Mouse (Mus musculus) ES-E14 (cell line): ENCODE measurements around the gene Itgb7.

Source experiments
- MAFK ChIP-seq: IDR thresholded peaks from 2 replicates; pipeline ENCODE4 v1.6.1; 2014; ENCODE audit warnings: mild to moderate bottlenecking, low read depth, low read length, inconsistent platforms; ENCODE audit not compliant: insufficient read depth
- ZC3H11A ChIP-seq: IDR thresholded peaks from 2 replicates; pipeline ENCODE4 v1.6.1; 2012; ENCODE audit warnings: low read depth, mild to moderate bottlenecking, inconsistent platforms, low read length, borderline replicate concordance
- ZNF384 ChIP-seq: IDR thresholded peaks from 2 replicates; pipeline ENCODE4 v1.6.1; 2012; ENCODE audit warnings: low read depth, low read length, inconsistent platforms

DNA sequence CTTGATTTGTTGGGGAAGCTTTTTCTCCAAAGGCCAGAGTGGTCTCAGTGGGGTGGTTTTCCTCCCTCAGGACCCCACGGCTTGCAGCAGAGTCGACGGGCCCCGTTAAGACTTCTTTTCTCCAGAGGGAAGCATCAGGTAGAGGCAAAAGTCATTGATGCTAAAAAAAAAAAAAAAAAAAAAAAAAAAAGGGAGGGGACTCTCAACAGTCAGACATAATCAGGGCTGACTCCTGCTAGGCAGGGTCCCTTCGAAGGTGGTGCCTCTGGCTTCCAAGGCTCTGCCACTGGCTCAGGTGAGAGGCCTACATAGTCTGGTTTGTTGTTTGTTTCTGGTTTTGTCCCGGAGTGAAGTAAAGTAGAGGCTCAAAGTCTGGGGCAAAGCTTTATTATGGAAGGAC lies 16.1 kb downstream of the Itgb7 start:
- TF ChIP-seq MAFK: no peak
- no peak for TF ChIP-seq ZC3H11A
- TF ChIP-seq ZNF384: peak; percentile 73; the same call in 1 of the 2 replicates
